Mouse (Mus musculus): ENCODE measurements around the gene Gtf2a1l. TPM values are rescaled to one million over a fixed set of nuclear protein-coding genes. Genes with fewer than 3 reads are reported as not detected.

The Gtf2a1l gene
- polyA plus RNA-seq, 1 experiment from 2014 or later = not detected

DNA sequence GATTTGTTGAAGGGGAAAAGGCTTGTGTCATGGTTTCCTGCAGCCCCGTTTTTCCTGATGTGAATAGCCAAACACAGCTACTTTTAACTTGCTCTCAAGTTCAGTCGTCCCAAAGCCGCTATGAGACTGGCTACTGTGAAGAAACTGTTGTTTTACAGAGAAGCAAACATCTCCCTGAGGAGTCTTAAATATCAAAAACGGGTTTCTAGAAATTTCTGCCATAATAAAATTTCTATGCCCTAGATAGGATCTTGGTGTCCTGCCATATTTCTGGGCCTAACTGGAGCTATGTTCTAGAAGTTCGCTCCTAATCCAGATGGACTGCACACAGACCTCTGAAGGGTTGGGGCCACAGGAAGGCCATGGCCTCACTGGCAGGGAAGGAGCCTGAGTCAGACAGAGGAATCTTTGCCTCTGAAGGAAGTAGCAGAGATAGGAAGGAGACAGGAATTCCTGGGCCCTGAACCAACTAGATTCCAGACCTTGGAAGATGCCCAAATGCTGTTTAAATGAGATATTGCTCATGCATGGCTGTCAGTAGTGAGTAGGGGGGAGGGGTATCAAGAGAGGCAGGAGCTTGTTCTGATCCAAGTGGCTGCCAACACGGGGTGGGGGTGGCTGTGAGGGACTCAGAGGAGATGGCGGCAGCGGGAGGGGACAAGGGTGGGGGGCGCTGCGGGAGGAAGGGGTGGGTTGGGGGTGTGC lies 39.6 kb upstream of the Gtf2a1l start:
- Histone ChIP-seq H3K36me3 (ENCODE audit: control insufficient read depth, insufficient read depth, low read length) (no peaks in the 10 kb centered on the region), H3K9ac (ENCODE audit: low read length) (no peak overlapping the region), H3K27ac (ENCODE audit: low read depth, low read length) (peak overlapping the region; percentile 87), H3K4me3 (ENCODE audit: low read depth, low read length) (no peak overlapping the region), H3K27me3 (replicated peaks; ENCODE audit: control insufficient read depth, insufficient read depth, low read length) (no peaks in the 10 kb centered on the region), H3K4me2 (ENCODE audit: low read length) (no peak overlapping the region), H3K9me3 (replicated peaks; ENCODE audit: control insufficient read depth, low read length) (no peaks in the 10 kb centered on the region), H3K4me1 (ENCODE audit: control insufficient read depth, insufficient read depth, low read length) (peaks cover 24% of the 10 kb centered on the region)
- ATAC-seq = peak; percentile 72
- 43% methylated on average over 10 of the region's 10 CpGs for WGBS
- peak; percentile 86 for DNase-seq (ENCODE audit: low spot score)

DNA sequence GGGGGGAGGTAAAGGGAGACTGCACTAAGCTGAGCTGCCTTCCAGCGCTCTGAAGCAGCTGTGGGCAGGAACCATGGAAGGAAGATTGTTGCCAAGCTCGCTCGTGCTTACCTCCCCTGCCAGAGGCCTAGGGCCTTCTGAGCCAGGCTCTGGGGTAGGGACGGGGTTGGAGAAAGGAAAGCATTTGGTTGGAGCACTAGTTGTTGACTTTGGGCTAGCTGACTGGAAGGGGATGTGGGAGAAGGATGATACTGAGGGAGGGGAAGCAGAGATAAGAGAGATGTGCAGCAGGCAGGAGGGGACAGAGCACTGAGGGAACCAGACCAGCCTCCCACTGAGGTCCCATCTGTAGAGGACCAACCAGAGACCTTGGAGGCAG lies 39.1 kb upstream of the Gtf2a1l start:
- Histone ChIP-seq H3K9ac (ENCODE audit: low read length) (no peak overlapping the region), H3K36me3 (ENCODE audit: control insufficient read depth, insufficient read depth, low read length) (no peaks in the 10 kb centered on the region), H3K27ac (ENCODE audit: low read depth, low read length) (peak overlapping the region; percentile 87), H3K27me3 (replicated peaks; ENCODE audit: control insufficient read depth, insufficient read depth, low read length) (no peaks in the 10 kb centered on the region), H3K4me2 (ENCODE audit: low read length) (no peak overlapping the region), H3K9me3 (replicated peaks; ENCODE audit: control insufficient read depth, low read length) (no peaks in the 10 kb centered on the region), H3K4me1 (ENCODE audit: control insufficient read depth, insufficient read depth, low read length) (peaks cover 24% of the 10 kb centered on the region), H3K4me3 (ENCODE audit: low read depth, low read length) (no peak overlapping the region)
- DNase-seq (ENCODE audit: low spot score) (no peak), ATAC-seq (no peak; the same call in none of the 2 replicates)
- WGBS = 23% methylated on average over 4 of the region's 4 CpGs

DNA sequence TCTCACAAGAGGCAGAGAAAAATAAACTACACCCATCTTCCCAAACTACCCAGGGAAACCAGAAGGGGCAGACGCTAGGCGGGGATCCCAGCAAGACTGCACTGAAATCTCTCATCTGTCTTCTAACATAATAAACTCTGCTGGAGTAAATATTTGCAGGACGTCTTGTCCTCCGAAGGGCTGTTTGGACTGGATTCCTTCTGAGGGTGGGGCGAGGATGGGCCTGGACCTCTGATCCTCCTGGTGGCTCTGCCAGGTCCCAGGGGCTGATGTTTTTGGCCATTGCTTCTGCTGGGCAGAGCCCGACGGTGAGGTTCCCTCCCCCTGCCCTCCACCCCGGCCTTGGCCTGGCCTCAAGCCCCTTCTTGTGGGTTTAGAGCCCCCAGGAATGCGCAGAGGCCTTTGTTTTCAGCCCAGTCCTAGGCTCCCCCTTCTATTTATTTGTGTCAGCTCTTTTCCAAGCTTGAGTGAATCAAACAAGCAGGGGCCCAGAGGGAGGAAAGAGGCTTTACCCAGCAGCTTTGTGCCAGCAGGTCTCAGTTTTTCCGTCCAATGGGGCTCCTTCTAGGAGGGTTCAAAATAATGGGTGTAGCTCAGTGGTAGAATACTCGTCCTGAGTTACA lies 38.4 kb upstream of the Gtf2a1l start:
- no peak overlapping the region for H3K4me3 ChIP-seq (ENCODE audit: low read depth, low read length)
- ATAC-seq = peak; percentile 81
- no peaks in the 10 kb centered on the region for H3K36me3 ChIP-seq (ENCODE audit: control insufficient read depth, insufficient read depth, low read length)
- WGBS = 8% methylated on average over 11 of the region's 11 CpGs
- H3K27me3 ChIP-seq (replicated peaks; ENCODE audit: control insufficient read depth, insufficient read depth, low read length) = no peaks in the 10 kb centered on the region
- H3K4me2 ChIP-seq (ENCODE audit: low read length) = no peak overlapping the region
- DNase-seq (ENCODE audit: low spot score) = peak; percentile 80
- H3K4me1 ChIP-seq (ENCODE audit: control insufficient read depth, insufficient read depth, low read length) = peaks cover 24% of the 10 kb centered on the region
- peak overlapping the region; percentile 87 for H3K27ac ChIP-seq (ENCODE audit: low read depth, low read length)
- H3K9me3 ChIP-seq (replicated peaks; ENCODE audit: control insufficient read depth, low read length) = no peaks in the 10 kb centered on the region
- peak overlapping the region; percentile 25; the same call in 1 of the 2 replicates for H3K9ac ChIP-seq (ENCODE audit: low read length)

DNA sequence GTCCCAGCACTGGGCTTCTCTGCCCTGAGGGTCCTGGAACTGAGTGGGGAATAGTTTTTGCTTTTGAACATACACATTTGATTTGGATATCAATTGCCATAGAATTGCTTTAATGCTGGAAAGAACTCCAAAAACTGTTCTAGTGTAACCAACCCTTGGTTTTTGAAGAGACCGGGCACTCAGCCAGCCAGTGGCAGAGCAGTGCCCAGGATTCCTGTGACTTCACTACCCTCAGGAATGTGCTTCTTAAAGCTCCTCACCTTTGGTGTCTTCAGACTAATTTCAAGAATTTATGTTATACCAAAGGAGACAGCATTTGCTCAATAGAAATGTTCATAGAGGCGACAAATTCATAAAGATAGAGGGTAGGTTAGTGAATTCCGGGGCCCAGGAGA lies 37.9 kb upstream of the Gtf2a1l start:
- WGBS = 43% methylated on average over 3 of the region's 3 CpGs
- H3K4me2 ChIP-seq (ENCODE audit: low read length) = no peak overlapping the region

DNA sequence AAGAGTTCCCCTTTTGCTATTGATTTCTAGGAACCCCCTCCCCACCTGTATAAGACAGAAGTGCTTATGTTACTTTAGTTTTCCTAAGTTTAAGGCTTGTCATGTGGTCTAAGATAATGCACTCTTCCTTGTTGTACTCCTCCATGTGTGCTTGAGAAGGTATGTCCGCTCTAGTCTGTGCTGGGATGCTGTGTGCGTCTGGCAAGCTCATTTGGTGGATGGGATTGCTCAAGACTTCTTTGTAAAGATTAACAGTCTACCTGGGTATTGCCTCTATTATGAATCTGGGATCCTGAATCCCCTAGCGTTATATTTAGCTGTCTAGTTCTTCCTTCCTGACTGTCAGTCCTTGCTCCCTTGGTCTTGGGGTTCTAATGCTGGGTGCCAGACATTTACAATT lies 35.8 kb upstream of the Gtf2a1l start:
- Histone ChIP-seq H3K9me3 (replicated peaks; ENCODE audit: control insufficient read depth, low read length) (no peaks in the 10 kb centered on the region), H3K36me3 (ENCODE audit: control insufficient read depth, insufficient read depth, low read length) (0 out of 2 replicates have a peak, but pooled peaks cover 2% of the 10 kb centered on the region), H3K4me1 (ENCODE audit: control insufficient read depth, insufficient read depth, low read length) (peaks cover 21% of the 10 kb centered on the region), H3K27me3 (replicated peaks; ENCODE audit: control insufficient read depth, insufficient read depth, low read length) (no peaks in the 10 kb centered on the region), H3K9ac (ENCODE audit: low read length) (no peak overlapping the region), H3K4me3 (ENCODE audit: low read depth, low read length) (no peak overlapping the region), H3K27ac (ENCODE audit: low read depth, low read length) (no peak overlapping the region), H3K4me2 (ENCODE audit: low read length) (no peak overlapping the region)
- 91% methylated on average over 3 of the region's 3 CpGs for WGBS
- ATAC-seq (no peak), DNase-seq (ENCODE audit: low spot score) (no peak)

More for the DNA sequence above, 37.9 kb upstream of the Gtf2a1l start:
- no peaks in the 10 kb centered on the region for H3K9me3 ChIP-seq (replicated peaks; ENCODE audit: control insufficient read depth, low read length)
- peak; percentile 66 for DNase-seq (ENCODE audit: low spot score)
- peaks cover 24% of the 10 kb centered on the region for H3K4me1 ChIP-seq (ENCODE audit: control insufficient read depth, insufficient read depth, low read length)
- H3K36me3 ChIP-seq (ENCODE audit: control insufficient read depth, insufficient read depth, low read length) = no peaks in the 10 kb centered on the region
- H3K4me3 ChIP-seq (ENCODE audit: low read depth, low read length) = no peak overlapping the region
- H3K27me3 ChIP-seq (replicated peaks; ENCODE audit: control insufficient read depth, insufficient read depth, low read length) = no peaks in the 10 kb centered on the region
- H3K27ac ChIP-seq (ENCODE audit: low read depth, low read length) = peak overlapping the region; percentile 87
- peak; percentile 30 for ATAC-seq
- no peak overlapping the region; the same call in 1 of the 2 replicates for H3K9ac ChIP-seq (ENCODE audit: low read length)

DNA sequence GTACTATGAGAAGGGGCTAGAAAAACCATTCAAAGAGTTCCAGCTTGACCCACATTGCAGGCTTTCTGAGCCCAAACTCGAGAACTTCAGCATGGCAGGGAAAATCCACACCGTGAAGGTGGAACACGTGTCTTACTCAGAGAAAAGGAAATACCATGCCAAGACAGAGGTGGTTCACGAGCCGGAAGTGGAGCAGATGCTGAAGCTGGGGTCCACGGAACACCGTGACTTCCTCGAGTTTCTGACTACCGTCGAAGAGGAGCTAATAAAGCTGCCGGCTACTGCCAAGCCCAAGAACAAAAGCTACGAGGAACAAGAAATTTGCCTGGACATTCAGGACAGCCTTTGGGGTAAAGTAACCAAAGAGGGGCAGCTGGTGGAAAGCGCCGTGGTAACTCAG lies 32.4 kb upstream of the Gtf2a1l start:
- DNase-seq (ENCODE audit: low spot score) = no peak
- H3K36me3 ChIP-seq (ENCODE audit: control insufficient read depth, insufficient read depth, low read length) = 0 out of 2 replicates have a peak, but pooled peaks cover 2% of the 10 kb centered on the region
- H3K9ac ChIP-seq (ENCODE audit: low read length) = no peak overlapping the region
- H3K4me1 ChIP-seq (ENCODE audit: control insufficient read depth, insufficient read depth, low read length) = 0 out of 2 replicates have a peak, but pooled peaks cover 5% of the 10 kb centered on the region
- H3K4me3 ChIP-seq (ENCODE audit: low read depth, low read length) = no peak overlapping the region
- H3K4me2 ChIP-seq (ENCODE audit: low read length) = no peak overlapping the region
- H3K9me3 ChIP-seq (replicated peaks; ENCODE audit: control insufficient read depth, low read length) = no peaks in the 10 kb centered on the region
- H3K27me3 ChIP-seq (replicated peaks; ENCODE audit: control insufficient read depth, insufficient read depth, low read length) = no peaks in the 10 kb centered on the region
- 88% methylated on average over 14 of the region's 14 CpGs for WGBS
- no peak for ATAC-seq
- H3K27ac ChIP-seq (ENCODE audit: low read depth, low read length) = no peak overlapping the region

DNA sequence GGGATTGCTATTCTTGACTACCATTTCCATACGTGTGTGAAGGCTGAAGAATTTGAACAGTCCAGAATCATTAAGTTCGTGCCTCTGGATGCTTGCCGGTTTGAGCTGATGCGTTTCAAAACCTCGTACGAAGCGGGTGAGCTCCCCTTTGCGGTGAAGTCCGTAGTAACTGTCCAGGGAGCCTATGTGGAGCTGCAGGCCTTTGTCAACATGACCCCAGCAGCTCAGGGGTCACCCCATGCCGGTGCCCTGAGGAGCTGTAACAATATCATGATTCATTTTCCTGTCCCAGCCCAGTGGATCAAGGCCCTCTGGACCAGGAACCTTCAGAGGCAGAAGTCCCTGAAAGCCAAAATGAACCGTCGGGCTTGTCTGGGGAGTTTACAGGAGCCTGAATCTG lies 31.9 kb upstream of the Gtf2a1l start:
- Histone ChIP-seq H3K9ac (ENCODE audit: low read length) (no peak overlapping the region; the same call in 1 of the 2 replicates), H3K9me3 (replicated peaks; ENCODE audit: control insufficient read depth, low read length) (no peaks in the 10 kb centered on the region), H3K36me3 (ENCODE audit: control insufficient read depth, insufficient read depth, low read length) (0 out of 2 replicates have a peak, but pooled peaks cover 2% of the 10 kb centered on the region), H3K4me2 (ENCODE audit: low read length) (no peak overlapping the region), H3K4me1 (ENCODE audit: control insufficient read depth, insufficient read depth, low read length) (no peaks in the 10 kb centered on the region), H3K4me3 (ENCODE audit: low read depth, low read length) (no peak overlapping the region), H3K27me3 (replicated peaks; ENCODE audit: control insufficient read depth, insufficient read depth, low read length) (no peaks in the 10 kb centered on the region), H3K27ac (ENCODE audit: low read depth, low read length) (no peak overlapping the region)
- DNase-seq (ENCODE audit: low spot score) (no peak), ATAC-seq (no peak)
- 73% methylated on average over 12 of the region's 12 CpGs for WGBS

DNA sequence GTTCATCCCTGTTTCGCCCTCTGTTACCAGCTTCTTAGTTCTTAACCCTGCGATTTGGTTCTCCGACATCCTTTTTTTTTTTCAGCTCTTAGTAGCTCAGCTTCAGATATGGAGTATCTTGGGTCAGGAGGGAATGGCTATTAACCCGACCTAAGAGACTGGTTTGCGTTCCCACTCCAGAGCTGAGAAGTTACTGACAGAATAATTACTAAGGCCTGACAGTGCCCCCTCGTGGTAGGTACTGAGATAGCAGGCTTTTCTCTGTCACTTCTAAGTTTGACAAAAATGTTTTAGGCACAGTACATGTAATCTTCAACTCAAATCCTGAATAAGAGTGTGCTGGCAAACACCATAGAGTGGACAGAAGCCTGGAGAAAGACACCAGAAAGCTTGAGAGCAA lies 27.4 kb upstream of the Gtf2a1l start:
- Histone ChIP-seq H3K4me3 (ENCODE audit: low read depth, low read length) (no peak overlapping the region), H3K9ac (ENCODE audit: low read length) (no peak overlapping the region), H3K36me3 (ENCODE audit: control insufficient read depth, insufficient read depth, low read length) (no peaks in the 10 kb centered on the region), H3K4me2 (ENCODE audit: low read length) (no peak overlapping the region), H3K4me1 (ENCODE audit: control insufficient read depth, insufficient read depth, low read length) (no peaks in the 10 kb centered on the region), H3K27me3 (replicated peaks; ENCODE audit: control insufficient read depth, insufficient read depth, low read length) (no peaks in the 10 kb centered on the region), H3K9me3 (replicated peaks; ENCODE audit: control insufficient read depth, low read length) (no peaks in the 10 kb centered on the region), H3K27ac (ENCODE audit: low read depth, low read length) (no peak overlapping the region)
- DNase-seq (ENCODE audit: low spot score) = peak; percentile 82
- ATAC-seq = peak; percentile 42; the same call in 1 of the 2 replicates
- 28% methylated on average over 6 of the region's 6 CpGs for WGBS

DNA sequence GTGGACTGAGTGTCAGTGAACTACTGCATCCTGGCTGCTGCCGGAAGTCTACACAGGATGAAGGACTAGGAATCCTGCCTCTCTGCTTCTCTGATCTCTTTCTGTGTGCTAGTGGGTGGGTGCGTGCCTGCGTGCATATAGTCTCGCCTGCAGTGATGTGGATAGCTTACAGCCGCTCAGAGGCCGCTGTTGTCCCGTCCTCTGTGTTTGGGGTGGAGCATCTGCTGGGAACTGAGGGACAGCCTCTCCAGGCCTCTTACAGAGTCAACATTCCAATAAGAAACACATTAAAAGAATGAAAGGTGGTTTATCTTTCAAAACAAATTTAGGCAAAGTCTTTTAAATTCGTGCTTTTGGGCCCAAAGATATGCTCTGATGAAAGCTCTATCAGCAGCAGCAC lies 26.6 kb upstream of the Gtf2a1l start:
- Histone ChIP-seq H3K27me3 (replicated peaks; ENCODE audit: control insufficient read depth, insufficient read depth, low read length) (no peaks in the 10 kb centered on the region), H3K9me3 (replicated peaks; ENCODE audit: control insufficient read depth, low read length) (no peaks in the 10 kb centered on the region), H3K4me1 (ENCODE audit: control insufficient read depth, insufficient read depth, low read length) (no peaks in the 10 kb centered on the region), H3K9ac (ENCODE audit: low read length) (no peak overlapping the region), H3K4me3 (ENCODE audit: low read depth, low read length) (no peak overlapping the region), H3K4me2 (ENCODE audit: low read length) (no peak overlapping the region), H3K27ac (ENCODE audit: low read depth, low read length) (no peak overlapping the region), H3K36me3 (ENCODE audit: control insufficient read depth, insufficient read depth, low read length) (no peaks in the 10 kb centered on the region)
- 89% methylated on average over 8 of the region's 8 CpGs for WGBS
- DNase-seq (ENCODE audit: low spot score) (no peak), ATAC-seq (no peak)

All from forebrain, embryonic 14.5 days (tissue).